In genomic region chr7:104465065-104465744, GRCm38 (mm10) we compare ENCODE assay signal across 8 mouse cellular contexts. TPM values are rescaled to one million over a fixed set of nuclear protein-coding genes. Genes with fewer than 3 reads are reported as not detected.
DNase-seq lines count a peak whose midpoint lies in the region; ATAC-seq and TF ChIP-seq lines count a peak whose summit lies in the region.

Trim30a (minus strand) TSS chr7:104465193.

- H3K9me3 ChIP-seq in heart, embryonic 10.5 days, result no peaks in the 10 kb centered on the region
- no peaks in the 10 kb centered on the region for H3K9me3 ChIP-seq in heart, postnatal 0 days (replicated peaks; ENCODE audit: control insufficient read depth, low read length)
- no peaks in the 10 kb centered on the region for H3K9me3 ChIP-seq in lung, embryonic 14.5 days (ENCODE audit: low read depth, low read length)

- TF ChIP-seq EP300 in heart, postnatal 0 days (IDR thresholded peaks at IDR 0.05; ENCODE audit: low read depth), result no peak

- H3K9ac ChIP-seq in heart, postnatal 0 days (replicated peaks; ENCODE audit: low read depth, low read length), result no peak within 1 kb of the TSS
- H3K9ac ChIP-seq in lung, embryonic 14.5 days, result no peak within 1 kb of the TSS

- no peaks in the 10 kb centered on the region for H3K36me3 ChIP-seq in heart, embryonic 10.5 days
- no peaks in the 10 kb centered on the region for H3K36me3 ChIP-seq in heart, postnatal 0 days (replicated peaks; ENCODE audit: control insufficient read depth, insufficient read depth, low read length)
- H3K36me3 ChIP-seq in lung, embryonic 14.5 days (ENCODE audit: insufficient read depth), result no peaks in the 10 kb centered on the region

- peak; percentile 44 for TF ChIP-seq CTCF in heart, postnatal 0 days (IDR thresholded peaks at IDR 0.05; ENCODE audit: low read depth)
- peak; percentile 37; the same call in 1 of the 2 replicates for TF ChIP-seq CTCF in lung, embryonic 14.5 days (IDR thresholded peaks at IDR 0.05; ENCODE audit: low read depth)

- H3K27ac ChIP-seq in heart, embryonic 10.5 days, result no peak within 1 kb of the TSS
- H3K27ac ChIP-seq in heart, postnatal 0 days (ENCODE audit: low read depth), result peak within 1 kb of the TSS; percentile 56
- no peak within 1 kb of the TSS for H3K27ac ChIP-seq in lung, embryonic 14.5 days (ENCODE audit: low read depth)

- peak within 1 kb of the TSS; percentile 34 for H3K4me2 ChIP-seq in heart, postnatal 0 days (ENCODE audit: low read depth, low read length)
- H3K4me2 ChIP-seq in lung, embryonic 14.5 days, result peak within 1 kb of the TSS; percentile 29; the same call in 1 of the 2 replicates

- H3K4me1 ChIP-seq in heart, embryonic 10.5 days, result no peaks in the 10 kb centered on the region
- H3K4me1 ChIP-seq in heart, postnatal 0 days (ENCODE audit: control insufficient read depth, insufficient read depth), result no peaks in the 10 kb centered on the region
- H3K4me1 ChIP-seq in lung, embryonic 14.5 days (ENCODE audit: insufficient read depth), result no peaks in the 10 kb centered on the region

- DNase-seq in heart, adult 9 months (ENCODE audit: low spot score in 2 of 2), result peak; percentile 49 to 66
- DNase-seq in heart, embryonic 10.5 days (ENCODE audit: low spot score), result no peak
- peak; percentile 41 to 53 for DNase-seq in CD8-positive naive resting alpha-beta T cell, adult 2 months (ENCODE audit: low read depth in 2 of 2, low spot score in 2 of 2)
- DNase-seq in heart, postnatal 0 days (ENCODE audit: low spot score), result peak; percentile 16
- peak; percentile 34 for DNase-seq in lung, embryonic 14.5 days
- no peak for DNase-seq in cerebellum, postnatal 10 days
- no peak for DNase-seq in ovary, postnatal 14 days (ENCODE audit: low spot score)
- no peak for DNase-seq in MN1 (ENCODE audit: low spot score)

- H3K4me3 ChIP-seq in heart, embryonic 10.5 days, result no peak within 1 kb of the TSS
- peak within 1 kb of the TSS; percentile 16; the same call in 1 of the 2 replicates for H3K4me3 ChIP-seq in heart, postnatal 0 days (ENCODE audit: low read depth, low read length)
- no peak within 1 kb of the TSS for H3K4me3 ChIP-seq in lung, embryonic 14.5 days (ENCODE audit: low read depth, low read length)

- no peaks in the 10 kb centered on the region for H3K27me3 ChIP-seq in heart, embryonic 10.5 days (ENCODE audit: insufficient read depth, poor library complexity, severe bottlenecking)
- no peaks in the 10 kb centered on the region for H3K27me3 ChIP-seq in heart, postnatal 0 days (ENCODE audit: control insufficient read depth, insufficient read depth, low read length)
- no peaks in the 10 kb centered on the region for H3K27me3 ChIP-seq in lung, embryonic 14.5 days (ENCODE audit: insufficient read depth, low read length)

- ATAC-seq in heart, postnatal 0 days (ENCODE audit: insufficient read depth, low read depth), result peak; percentile 68
- ATAC-seq in lung, embryonic 14.5 days (ENCODE audit: insufficient read depth), result peak; percentile 60

- WGBS in heart, embryonic 10.5 days, result 57% methylated on average over 3 of the region's 3 CpGs
- WGBS in heart, postnatal 0 days, result 58% methylated on average over 3 of the region's 3 CpGs
- 54% methylated on average over 3 of the region's 3 CpGs for WGBS in lung, embryonic 14.5 days

RNA-seq across cellular contexts. Expression of gene Trim30a, which starts in this region (rescaled TPM):
- 0.44 and 0.59 TPM in 2 replicates for polyA plus RNA-seq in heart, embryonic 10.5 days (2016; fragmentation: Nextera tagmentation; extraction: Ambion mirVana)
- 8.0 and 8.9 TPM in 2 replicates for total RNA-seq in heart, postnatal 0 days (2014; rRNA removed; ENCODE audit: low replicate concordance)
- 1.5 and 1.7 TPM in 2 replicates for polyA plus RNA-seq in heart, postnatal 0 days (2015; fragmentation: Nextera tagmentation; extraction: Ambion mirVana)
- polyA plus RNA-seq in lung, embryonic 14.5 days (2014; fragmentation: Nextera tagmentation; extraction: Ambion mirVana), result 0.71 and 1.2 TPM in 2 replicates

Comparison
In these comparisons a context has a peak if more than half of its experiments do, and no peak if none do; other contexts are left out.
1. DNase-seq: peak in heart, adult 9 months (2 of 2), CD8-positive naive resting alpha-beta T cell, adult 2 months (2 of 2), heart, postnatal 0 days (single experiment) and lung, embryonic 14.5 days (single experiment); none in heart, embryonic 10.5 days (single experiment), cerebellum, postnatal 10 days (0 of 2), ovary, postnatal 14 days (single experiment) and MN1 (single experiment).